Mouse (Mus musculus) olfactory bulb, adult 2 months (tissue): ENCODE data around the gene Smad6.

ENCODE experiments used
- CTCF ChIP-seq: fragments of 200-500 bp; IDR thresholded peaks from 2 replicates; pipeline ENCODE4 v1.5.1; 2012; ENCODE audit warnings: low read depth, mild to moderate bottlenecking, low read length, moderate library complexity; ENCODE audit not compliant: insufficient read depth
- POLR2A ChIP-seq: fragments of 200-500 bp; IDR thresholded peaks from 2 replicates; pipeline ENCODE4 v1.6.1; 2012; ENCODE audit warnings: mild to moderate bottlenecking, low read depth, low read length, moderate library complexity; ENCODE audit not compliant: insufficient read depth

DNA sequence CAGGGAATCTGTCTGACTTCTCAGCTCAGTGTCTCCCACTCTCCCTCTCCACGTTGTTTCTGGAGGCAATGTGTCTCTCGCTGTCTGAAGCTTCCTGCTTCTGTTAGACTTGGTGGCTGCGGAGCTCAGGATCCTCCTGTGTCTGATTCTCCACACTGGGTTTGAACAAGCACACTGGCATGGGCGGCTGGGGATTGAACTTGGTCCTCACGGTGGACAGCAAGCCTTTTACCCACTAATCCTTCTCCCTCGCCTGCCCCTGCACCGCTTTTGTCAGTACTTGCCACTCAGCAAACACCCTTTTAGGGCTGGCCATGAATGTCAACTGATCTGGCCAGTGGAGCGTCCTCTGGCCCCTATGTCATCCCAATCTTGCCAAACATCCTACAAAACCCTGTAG, 22.5 kb upstream of the Smad6 start:
- TF ChIP-seq CTCF: no peak
- TF ChIP-seq POLR2A: no peak
